Mouse (Mus musculus): ENCODE data around the gene N4bp1.

N4bp1 gene

GRCm38 (mm10) chr8:86820186-86820755, 64.8 kb downstream of the N4bp1 start:
- DNase-seq = no peak

GRCm38 (mm10) chr8:86819426-86819825, 65.6 kb downstream of the N4bp1 start:
- no peak for DNase-seq

- DNase-seq = peak; percentile 6
Measured at GRCm38 (mm10) chr8:86808990-86809960, 75.8 kb downstream of the N4bp1 start.

- peak; percentile 10 for DNase-seq
Measured at GRCm38 (mm10) chr8:86808239-86808638, 76.8 kb downstream of the N4bp1 start.

GRCm38 (mm10) chr8:86801988-86802387, 83.1 kb downstream of the N4bp1 start:
- DNase-seq = no peak

- no peak for DNase-seq
Measured at GRCm38 (mm10) chr8:86800966-86801365, 84.1 kb downstream of the N4bp1 start.

- DNase-seq = no peak
Measured at GRCm38 (mm10) chr8:86798141-86798540, 86.9 kb downstream of the N4bp1 start.

- DNase-seq = no peak
Measured at GRCm38 (mm10) chr8:86797705-86798104, 87.4 kb downstream of the N4bp1 start.

GRCm38 (mm10) chr8:86794716-86795115, 90.3 kb downstream of the N4bp1 start:
- DNase-seq = no peak

GRCm38 (mm10) chr8:86791542-86791941, 93.5 kb downstream of the N4bp1 start:
- DNase-seq = peak; percentile 64

GRCm38 (mm10) chr8:86789576-86789975, 95.5 kb downstream of the N4bp1 start:
- no peak for DNase-seq

- DNase-seq = no peak
Measured at GRCm38 (mm10) chr8:86787891-86788420, 97.1 kb downstream of the N4bp1 start.

GRCm38 (mm10) chr8:86786498-86786897, 98.6 kb downstream of the N4bp1 start:
- no peak for DNase-seq

- no peak for DNase-seq
Measured at GRCm38 (mm10) chr8:86781094-86781493, 104.0 kb downstream of the N4bp1 start.

- no peak for DNase-seq
Measured at GRCm38 (mm10) chr8:86779207-86779606, 105.9 kb downstream of the N4bp1 start.

GRCm38 (mm10) chr8:86769945-86770715, 114.9 kb downstream of the N4bp1 start:
- DNase-seq = no peak

GRCm38 (mm10) chr8:86768499-86768898, 116.6 kb downstream of the N4bp1 start:
- DNase-seq = no peak

- no peak for DNase-seq
Measured at GRCm38 (mm10) chr8:86766548-86767211, 118.4 kb downstream of the N4bp1 start.

- no peak for DNase-seq
Measured at GRCm38 (mm10) chr8:86765669-86766068, 119.4 kb downstream of the N4bp1 start.

- DNase-seq = no peak
Measured at GRCm38 (mm10) chr8:86765155-86765554, 119.9 kb downstream of the N4bp1 start.

GRCm38 (mm10) chr8:86762806-86763205, 122.3 kb downstream of the N4bp1 start:
- DNase-seq = no peak

GRCm38 (mm10) chr8:86760746-86761145, 124.3 kb downstream of the N4bp1 start:
- DNase-seq = no peak

GRCm38 (mm10) chr8:86759090-86759491, 126.0 kb downstream of the N4bp1 start:
- DNase-seq = no peak
